Mouse (Mus musculus): ENCODE data around the gene Mfap1a. TPM values are rescaled to one million over a fixed set of nuclear protein-coding genes. Genes with fewer than 3 reads are reported as not detected.
A peak's percentile ranks its signal among the peaks of the same experiment; 100 is the strongest.

The Mfap1a gene
- total and polyA plus RNA-seq, 3 experiments = 13.5 to 27.3 (median 14.0) TPM

DNA sequence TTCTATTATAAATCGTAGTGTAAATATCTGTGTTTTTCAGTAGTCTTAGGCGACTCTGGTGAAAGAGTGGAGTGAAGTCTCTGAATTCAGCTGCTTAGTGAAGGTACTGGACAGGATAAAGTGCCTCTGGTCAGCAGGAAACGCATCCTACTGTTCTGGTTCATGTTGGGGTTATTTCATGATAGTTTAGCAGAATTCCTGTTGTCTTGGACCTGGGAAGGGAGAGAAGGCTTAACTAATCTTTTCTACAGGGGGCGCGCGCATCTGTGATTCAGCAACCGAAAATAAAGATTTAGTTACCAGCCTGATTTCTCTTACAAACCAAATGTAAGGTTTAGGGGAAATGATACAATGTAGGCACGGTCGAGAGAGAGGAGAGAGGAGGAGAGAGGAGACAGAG, 58.3 kb downstream of the Mfap1a start:
- Histone ChIP-seq H3K4me1 (ENCODE audit: control insufficient read depth in 1 of 2, insufficient read depth in 2 of 2) (peaks cover 5 to 30% of the 10 kb centered on the region in 2 experiments), H3K79me2 (replicated peaks; ENCODE audit: control insufficient read depth, extremely low read depth, insufficient read depth, poor library complexity, severe bottlenecking) (peaks cover 7% of the 10 kb centered on the region), H3K27me3 (replicated peaks) (peaks cover 38% of the 10 kb centered on the region), H3K36me3 (replicated peaks in 1 of 2; ENCODE audit: control insufficient read depth in 1 of 2, insufficient read depth in 1 of 2, low read length in 1 of 2) (peaks cover 4 to 24% of the 10 kb centered on the region in 2 experiments), H3K4me3 (replicated peaks in 1 of 3; ENCODE audit: low read depth in 2 of 3, low read length in 2 of 3, poor library complexity in 1 of 3) (peak overlapping the region; percentile 54 to 73 (median 58)), H3K4me2 (ENCODE audit: insufficient read depth, low read depth, poor library complexity, severe bottlenecking) (peak overlapping the region; percentile 99), H3K9me3 (replicated peaks; ENCODE audit: low read length) (no peaks in the 10 kb centered on the region), H3K9ac (ENCODE audit: insufficient read depth, low read depth) (peak overlapping the region; percentile 79; the same call in 1 of the 2 replicates), H3K27ac (ENCODE audit: insufficient read depth, low read depth) (no peak overlapping the region)
- dilution Hi-C loops (cut with MboI; ENCODE audit: extremely low pct_ligation_motif_present, extremely low pct_unique_long_range_greater_than_20kb, low sequenced_read_pairs) (no loop called here), in situ Hi-C loops (cut with MboI; ENCODE audit: low pct_ligation_motif_present, low pct_unique_long_range_greater_than_20kb, low sequenced_read_pairs) (no loop called here)
- TF ChIP-seq CTCF (conservative IDR thresholded peaks at IDR 0.05 in 1 of 2, IDR thresholded peaks at IDR 0.05 in 1 of 2; ENCODE audit: low read depth in 2 of 2, low read length in 2 of 2) (peak in 1 of 2 experiments; percentile 44; a peak in 2 of 4 replicates), MEF2A (IDR thresholded peaks at IDR 0.05; ENCODE audit: borderline replicate concordance, low read depth, low read length) (0 out of 2 replicates have a peak, but pooled peaks have one; percentile 10), PAX5 (IDR thresholded peaks at IDR 0.05; ENCODE audit: low read length) (no peak)
- DNase-seq (ENCODE audit: extremely low read depth) = no peak

DNA sequence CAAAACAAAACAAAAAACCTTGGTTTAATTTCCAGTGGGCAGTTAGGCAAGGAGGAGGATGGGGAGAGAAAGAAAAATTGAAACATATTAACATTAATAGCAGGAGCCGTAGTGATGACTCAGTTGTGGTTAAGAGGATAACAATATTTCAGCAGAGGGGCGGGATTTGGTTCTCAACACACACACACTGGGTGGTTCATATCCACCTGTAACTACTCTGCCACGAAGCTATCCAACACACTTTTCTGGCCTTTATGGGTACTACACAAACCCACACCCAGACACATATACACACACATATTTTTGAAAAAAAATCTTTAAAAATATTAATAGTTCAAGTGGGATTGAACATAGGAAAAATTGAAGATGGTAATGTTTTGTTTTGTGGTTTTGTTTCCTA, 59.5 kb downstream of the Mfap1a start:
- DNase-seq (ENCODE audit: extremely low read depth) = no peak
- peaks cover 8 to 37% of the 10 kb centered on the region in 2 experiments for H3K4me1 ChIP-seq (ENCODE audit: control insufficient read depth in 1 of 2, insufficient read depth in 2 of 2)
- H3K27me3 ChIP-seq (replicated peaks) = peaks cover 38% of the 10 kb centered on the region
- no peaks in the 10 kb centered on the region for H3K9me3 ChIP-seq (replicated peaks; ENCODE audit: low read length)
- H3K27ac ChIP-seq (ENCODE audit: insufficient read depth, low read depth) = no peak overlapping the region
- in situ Hi-C loops (cut with MboI; ENCODE audit: low pct_ligation_motif_present, low pct_unique_long_range_greater_than_20kb, low sequenced_read_pairs) (no loop called here), dilution Hi-C loops (cut with MboI; ENCODE audit: extremely low pct_ligation_motif_present, extremely low pct_unique_long_range_greater_than_20kb, low sequenced_read_pairs) (no loop called here)
- H3K4me2 ChIP-seq (ENCODE audit: insufficient read depth, low read depth, poor library complexity, severe bottlenecking) = no peak overlapping the region
- H3K36me3 ChIP-seq (replicated peaks in 1 of 2; ENCODE audit: control insufficient read depth in 1 of 2, insufficient read depth in 1 of 2, low read length in 1 of 2) = peaks cover 0 to 12% of the 10 kb centered on the region in 2 experiments
- peaks cover 7% of the 10 kb centered on the region for H3K79me2 ChIP-seq (replicated peaks; ENCODE audit: control insufficient read depth, extremely low read depth, insufficient read depth, poor library complexity, severe bottlenecking)
- H3K4me3 ChIP-seq (replicated peaks in 1 of 3; ENCODE audit: low read depth in 2 of 3, low read length in 2 of 3, poor library complexity in 1 of 3) = no peak overlapping the region
- H3K9ac ChIP-seq (ENCODE audit: insufficient read depth, low read depth) = no peak overlapping the region
- no peak for TF ChIP-seq ZMIZ1 (IDR thresholded peaks at IDR 0.05; ENCODE audit: low read depth, low read length)
- no peak for TF ChIP-seq USF1 (IDR thresholded peaks at IDR 0.05; ENCODE audit: low read depth, low read length)
- TF ChIP-seq POLR2AphosphoS2 (IDR thresholded peaks at IDR 0.05; ENCODE audit: low read depth, low read length) = no peak
- no peak for TF ChIP-seq MAX (IDR thresholded peaks at IDR 0.05; ENCODE audit: low read length)

DNA sequence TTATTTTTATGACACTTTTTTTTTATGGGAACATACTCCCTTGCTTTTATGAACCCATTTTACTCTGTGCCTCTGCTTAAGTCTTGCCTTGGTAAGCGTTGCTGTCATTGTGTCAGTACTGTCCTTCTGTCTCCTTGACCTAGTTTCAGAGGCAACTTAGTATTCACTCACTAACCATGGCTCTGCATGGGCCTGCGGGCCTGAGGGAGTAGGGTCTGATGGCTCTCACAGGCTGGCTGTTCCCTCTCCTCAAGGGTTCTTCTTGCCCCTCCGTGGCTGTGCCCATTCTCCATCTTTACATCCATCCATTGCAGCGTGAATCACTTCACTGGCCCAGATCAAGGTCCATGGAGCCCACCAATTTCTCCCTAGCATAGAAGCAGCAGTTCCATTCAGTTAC, 60.0 kb downstream of the Mfap1a start:
- Histone ChIP-seq H3K9ac (ENCODE audit: insufficient read depth, low read depth) (no peak overlapping the region), H3K27ac (ENCODE audit: insufficient read depth, low read depth) (no peak overlapping the region), H3K4me2 (ENCODE audit: insufficient read depth, low read depth, poor library complexity, severe bottlenecking) (no peak overlapping the region), H3K79me2 (replicated peaks; ENCODE audit: control insufficient read depth, extremely low read depth, insufficient read depth, poor library complexity, severe bottlenecking) (peaks cover 7% of the 10 kb centered on the region), H3K27me3 (replicated peaks) (peaks cover 38% of the 10 kb centered on the region), H3K4me3 (replicated peaks in 1 of 3; ENCODE audit: low read depth in 2 of 3, low read length in 2 of 3, poor library complexity in 1 of 3) (no peak overlapping the region), H3K36me3 (replicated peaks in 1 of 2; ENCODE audit: control insufficient read depth in 1 of 2, insufficient read depth in 1 of 2, low read length in 1 of 2) (peaks cover 0 to 10% of the 10 kb centered on the region in 2 experiments), H3K4me1 (ENCODE audit: control insufficient read depth in 1 of 2, insufficient read depth in 2 of 2) (peaks cover 11 to 40% of the 10 kb centered on the region in 2 experiments), H3K9me3 (replicated peaks; ENCODE audit: low read length) (no peaks in the 10 kb centered on the region)
- DNase-seq (ENCODE audit: extremely low read depth) = no peak
- in situ Hi-C loops (cut with MboI; ENCODE audit: low pct_ligation_motif_present, low pct_unique_long_range_greater_than_20kb, low sequenced_read_pairs) (no loop called here), dilution Hi-C loops (cut with MboI; ENCODE audit: extremely low pct_ligation_motif_present, extremely low pct_unique_long_range_greater_than_20kb, low sequenced_read_pairs) (no loop called here)
- TF ChIP-seq POLR2AphosphoS2 (IDR thresholded peaks at IDR 0.05; ENCODE audit: low read depth, low read length) (no peak), TCF12 (IDR thresholded peaks at IDR 0.05; ENCODE audit: low read depth, low read length) (no peak), ELF1 (IDR thresholded peaks at IDR 0.05; ENCODE audit: low read depth, low read length) (no peak), E2F4 (IDR thresholded peaks at IDR 0.05; ENCODE audit: insufficient replicate concordance, low read depth, low read length) (no peak), USF2 (conservative IDR thresholded peaks at IDR 0.05; ENCODE audit: low read depth, low read length) (no peak), PAX5 (IDR thresholded peaks at IDR 0.05; ENCODE audit: low read length) (no peak), RAD21 (IDR thresholded peaks at IDR 0.05; ENCODE audit: low read depth, low read length) (no peak), ETS1 (conservative IDR thresholded peaks at IDR 0.05; ENCODE audit: low read depth, low read length) (no peak), MAFK (IDR thresholded peaks at IDR 0.05; ENCODE audit: insufficient replicate concordance, low read length) (no peak), ZMIZ1 (IDR thresholded peaks at IDR 0.05; ENCODE audit: low read depth, low read length) (no peak), MAZ (IDR thresholded peaks at IDR 0.05; ENCODE audit: low read depth, low read length) (no peak), GABPA (IDR thresholded peaks at IDR 0.05; ENCODE audit: insufficient replicate concordance, low read depth, low read length) (no peak)

Measured in CH12.LX (cell line).